Mouse (Mus musculus): ENCODE measurements around the gene Fam19a3.

DNA sequence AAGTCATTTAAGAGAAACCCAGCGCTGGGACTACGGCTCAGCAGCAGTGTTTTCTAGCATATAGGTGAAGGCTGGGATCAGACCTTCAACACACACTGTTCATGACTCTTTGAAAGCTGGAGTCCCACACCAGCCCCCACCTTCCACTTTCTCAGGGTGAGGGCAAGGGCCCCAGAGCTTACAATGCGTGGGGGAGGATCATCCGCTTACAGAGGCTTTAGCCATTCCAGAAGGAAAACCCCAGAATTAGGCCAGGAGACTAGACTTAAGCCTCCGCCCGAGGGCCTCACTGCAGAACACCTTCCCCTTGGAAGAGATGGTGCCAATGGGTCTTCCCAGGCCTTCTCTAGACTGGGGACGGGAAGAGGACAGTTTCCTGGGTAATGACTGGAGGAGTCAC is 8.3 kb downstream of the Fam19a3 start:
- no peak for TF ChIP-seq POLR2AphosphoS2 (IDR thresholded peaks at IDR 0.05; ENCODE audit: insufficient read length, low read depth)
- TF ChIP-seq USF1 (IDR thresholded peaks at IDR 0.05; ENCODE audit: low read depth): no peak
- TF ChIP-seq POLR2A (IDR thresholded peaks at IDR 0.05; ENCODE audit: insufficient read length, low read depth): no peak
- no peak for TF ChIP-seq E2F4 (IDR thresholded peaks at IDR 0.05; ENCODE audit: insufficient read depth)
- no peak for TF ChIP-seq MAX (IDR thresholded peaks at IDR 0.05; ENCODE audit: low read depth)
- TF ChIP-seq MYOD1 (IDR thresholded peaks at IDR 0.05; ENCODE audit: control insufficient read depth in 1 of 3, insufficient read length in 2 of 3, low read depth in 2 of 3): no peak
- TF ChIP-seq TCF3 (IDR thresholded peaks at IDR 0.05; ENCODE audit: insufficient read length, low read depth): no peak
- TF ChIP-seq MYOG (IDR thresholded peaks at IDR 0.05; ENCODE audit: control insufficient read depth in 1 of 3, insufficient read depth in 1 of 3, insufficient read length in 2 of 3, low read depth in 2 of 3): no peak
- no peak for TF ChIP-seq TCF12 (IDR thresholded peaks at IDR 0.05; ENCODE audit: insufficient read depth, poor library complexity, severe bottlenecking)
